Mouse (Mus musculus): ENCODE results near the gene Anks1. TPM values are rescaled to one million over a fixed set of nuclear protein-coding genes. Genes with fewer than 3 reads are reported as not detected.

The Anks1 gene
- total RNA-seq, 2 experiments from 2014 or later, result 56.8 to 61.6 TPM

DNA sequence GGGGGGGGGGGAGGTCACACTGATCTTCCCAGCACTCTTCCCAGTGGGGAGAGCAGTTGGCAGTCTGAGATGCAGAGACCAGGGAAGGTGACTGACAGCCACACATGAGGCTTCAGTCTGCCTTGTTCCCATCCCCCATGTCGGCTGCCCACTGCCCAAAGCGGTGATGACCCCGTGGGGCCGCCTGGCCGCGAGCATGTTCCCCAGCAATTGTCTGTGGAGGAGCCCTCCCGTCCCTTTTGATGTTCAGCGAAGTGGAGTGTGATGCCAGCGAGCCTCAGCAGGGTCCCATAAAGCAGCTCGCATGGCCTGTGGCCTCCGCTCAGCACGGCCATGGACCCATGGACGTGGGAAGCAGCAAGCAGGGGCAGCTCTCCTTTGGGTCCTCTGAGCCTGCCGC, 198.2 kb downstream of the Anks1 start:
- intact Hi-C loops (cut with DNase I), result no loop called here
- DNase-seq (ENCODE audit: low spot score), result no peak

DNA sequence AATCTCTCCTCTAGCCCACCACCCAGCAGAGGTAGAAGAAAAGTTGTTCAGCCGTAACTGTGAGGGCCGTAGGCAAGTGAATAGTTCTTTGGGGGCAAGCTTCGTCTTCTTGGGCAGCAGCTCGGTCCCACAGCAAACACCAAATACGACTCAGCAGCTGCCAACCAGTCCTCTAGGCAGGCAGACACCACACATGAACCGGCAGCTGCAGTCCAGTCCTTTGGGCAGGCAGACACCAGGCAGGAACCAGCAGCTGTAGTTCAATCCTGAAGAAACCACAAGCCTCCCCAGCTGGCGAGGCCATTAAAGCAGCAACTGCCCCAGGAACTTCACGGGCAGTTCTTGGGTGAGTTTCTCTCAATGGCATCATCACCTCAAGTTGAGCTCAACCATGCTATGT, 203.2 kb downstream of the Anks1 start:
- DNase-seq (ENCODE audit: low spot score), result no peak
- intact Hi-C loops (cut with DNase I), result no loop called here

Other genes with a start within 250 kb of the Anks1 start
- not detected for gene Spdef, start 180.4 kb upstream of the Anks1 start, total RNA-seq (2021)
- 100 to 1,000 TPM; 133 to 137 TPM for gene D17Wsu92e, start 88.7 kb upstream of the Anks1 start, total RNA-seq (2021)
- 10 to 100 TPM; 59.9 to 60.7 TPM for gene Snrpc, start 71.2 kb upstream of the Anks1 start, total RNA-seq (2021)
- 10 to 100 TPM; 14.0 to 14.8 TPM for gene Uhrf1bp1, start 52.9 kb upstream of the Anks1 start, total RNA-seq (2021)
- gene Taf11, start 538 bp downstream of the Anks1 start, total RNA-seq (2021), result 10 to 100 TPM; 21.3 to 22.5 TPM
- not detected for gene Tcp11, start 171.3 kb downstream of the Anks1 start, total RNA-seq (2021)
- gene Scube3, start 232.8 kb downstream of the Anks1 start, total RNA-seq (2021), result under 1 TPM; 0.53 to 0.73 TPM

Data from heart, postnatal 25 days (tissue).